Mouse (Mus musculus) NIH3T3 (cell line): ENCODE data around the gene Midn.
A peak's percentile ranks its signal among the peaks of the same experiment; 100 is the strongest.

Experiments used
- DNase-seq: peaks from one replicate; pipeline ENCODE4 v3.0.0-alpha.2; 2012; ENCODE audit warnings: low read depth

Gene Midn

DNA sequence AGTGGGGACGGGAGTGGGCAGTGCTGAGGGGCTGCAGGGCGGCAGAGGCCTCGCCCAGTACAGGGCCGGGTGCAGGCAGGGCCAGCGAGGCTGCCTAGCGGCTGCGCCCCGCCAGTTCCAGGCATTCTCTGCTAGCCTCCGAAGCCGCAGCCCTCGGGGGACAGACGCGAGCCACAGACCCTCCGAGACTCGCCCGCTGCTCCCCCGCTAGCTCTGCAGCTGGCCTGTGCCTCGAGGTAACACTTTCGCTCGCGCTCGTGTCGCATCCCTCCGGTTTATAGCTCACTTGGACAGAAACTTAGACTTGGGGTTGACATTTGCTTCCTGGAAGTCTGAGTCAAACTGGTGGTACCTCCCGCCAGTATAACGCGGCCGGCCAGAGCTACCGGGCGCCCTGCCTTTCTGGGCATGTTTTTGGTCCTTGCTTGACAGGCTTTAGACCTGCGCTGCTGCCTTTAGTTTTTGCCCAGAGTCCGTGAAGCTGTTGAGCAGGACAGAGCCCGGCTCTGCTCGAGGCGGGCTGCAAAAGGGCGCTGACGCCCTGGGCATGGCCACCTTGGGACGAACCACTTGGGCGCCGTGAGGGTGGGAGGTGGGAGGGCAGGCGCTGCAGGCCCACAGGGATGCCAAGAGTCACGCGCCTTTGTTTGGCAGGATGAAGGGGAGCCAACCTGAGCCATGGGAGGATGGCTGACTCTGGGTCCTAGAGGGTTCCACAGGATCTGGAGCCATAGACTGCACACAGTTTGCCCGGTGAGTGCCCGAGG, 23.9 kb downstream of the Midn start:
- DNase-seq: no peak

DNA sequence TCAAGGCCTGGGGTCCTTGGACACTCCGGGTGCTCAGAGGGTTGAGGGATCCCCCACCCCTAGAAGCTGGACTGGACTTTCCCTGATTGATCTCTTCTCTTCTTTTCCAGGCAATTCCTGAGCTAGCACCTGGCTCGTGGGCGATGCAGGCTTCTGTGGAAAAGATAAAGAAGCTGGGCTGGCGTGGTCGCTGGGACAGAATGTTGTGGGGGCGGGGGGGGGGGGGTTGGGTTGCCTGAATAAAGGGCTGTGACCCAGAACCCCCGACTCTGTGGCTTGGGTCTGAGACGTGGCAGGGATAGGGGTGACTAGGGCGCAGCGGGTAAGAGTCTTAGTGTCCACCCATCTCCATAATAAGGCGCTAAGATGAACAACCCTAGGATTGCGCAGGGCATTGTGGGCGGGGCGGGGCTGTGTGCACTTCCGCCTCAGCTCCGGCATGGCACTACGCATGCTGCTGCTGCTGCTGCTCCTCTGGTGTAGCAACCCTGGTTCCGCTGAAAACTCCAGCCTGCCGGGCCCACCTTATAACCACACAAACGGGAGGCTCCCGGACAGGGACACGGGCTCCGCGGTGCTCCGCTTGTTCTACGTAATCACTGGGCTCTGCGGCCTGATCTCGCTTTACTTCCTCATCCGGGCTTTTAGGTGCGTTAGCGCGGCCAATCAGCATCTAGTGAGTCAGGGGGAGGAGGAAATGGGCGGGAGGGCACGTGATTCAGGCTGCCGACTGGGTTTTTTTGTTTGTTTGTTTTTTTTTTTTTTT, 24.6 kb downstream of the Midn start, which contains the start of gene 1600002K03Rik:
1600002K03Rik (plus strand) TSS at position 418 of the 766 bp plus-strand sequence.
- peak; percentile 90 for DNase-seq

- DNase-seq: no peak
Observed at GRCm38 (mm10) chr10:80173358-80173757, 25.3 kb downstream of the Midn start.

GRCm38 (mm10) chr10:80173955-80174640, 26.0 kb downstream of the Midn start:
- DNase-seq: no peak

- peak; percentile 77 for DNase-seq
Observed at GRCm38 (mm10) chr10:80174705-80175104, 26.6 kb downstream of the Midn start.

GRCm38 (mm10) chr10:80175536-80176269, 27.6 kb downstream of the Midn start:
- DNase-seq: peak; percentile 79

GRCm38 (mm10) chr10:80176270-80176834, 28.3 kb downstream of the Midn start:
- DNase-seq: peak; percentile 69

GRCm38 (mm10) chr10:80177441-80178279, 29.6 kb downstream of the Midn start:
- peak; percentile 48 for DNase-seq

DNA sequence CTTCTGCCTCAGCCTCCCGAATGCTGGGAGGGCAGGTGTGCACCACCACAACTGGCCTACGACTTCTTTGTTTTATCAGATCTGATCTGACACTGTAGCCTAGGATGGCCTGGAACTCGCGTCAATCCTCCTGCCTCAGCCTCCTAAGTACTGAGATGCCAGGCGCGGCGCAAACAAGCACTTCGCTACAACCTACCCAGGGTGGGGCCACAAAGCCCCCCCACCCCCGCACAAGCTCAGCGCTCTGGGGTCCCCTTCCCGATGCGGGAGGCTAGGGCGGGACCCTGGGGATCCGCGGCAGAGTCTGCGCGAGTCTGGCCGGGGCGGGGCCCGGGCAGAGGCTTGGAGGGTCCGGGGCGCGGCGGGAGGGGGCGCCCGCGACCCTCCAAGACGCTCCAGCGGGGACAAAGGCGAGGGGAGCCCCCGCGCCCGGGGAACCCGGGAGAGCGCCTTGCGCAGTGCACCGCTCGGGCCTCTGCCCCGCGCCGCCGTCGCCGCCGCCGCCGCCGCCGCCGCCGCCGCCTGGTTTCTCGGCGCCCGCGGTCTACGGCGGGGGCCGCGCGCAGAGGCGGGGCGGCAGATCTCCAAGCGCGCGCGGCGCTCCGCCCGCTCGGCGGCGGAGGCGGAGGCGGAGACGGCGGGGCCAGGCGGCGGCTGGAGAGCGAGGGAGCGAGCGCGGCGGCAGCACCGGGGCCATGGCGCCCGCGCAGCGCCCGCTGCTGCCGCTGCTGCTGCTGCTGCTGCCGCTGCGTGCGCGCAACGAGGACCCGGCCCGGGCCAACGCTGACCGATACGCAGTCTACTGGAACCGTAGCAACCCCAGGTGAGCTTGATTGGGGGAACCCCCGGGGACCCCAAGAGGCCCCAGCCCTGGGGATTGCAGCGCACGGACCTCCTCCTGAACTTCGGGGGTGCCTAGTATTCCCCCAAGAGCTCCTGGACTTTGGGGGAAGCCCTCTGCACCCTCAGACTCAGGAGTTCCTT, 31.3 kb downstream of the Midn start, which contains the start of gene Efna2:
Efna2 (plus strand) TSS at position 415 of the 984 bp plus-strand sequence.
- DNase-seq: no peak

- DNase-seq: no peak
Observed at GRCm38 (mm10) chr10:80180288-80180687, 32.2 kb downstream of the Midn start.

DNA sequence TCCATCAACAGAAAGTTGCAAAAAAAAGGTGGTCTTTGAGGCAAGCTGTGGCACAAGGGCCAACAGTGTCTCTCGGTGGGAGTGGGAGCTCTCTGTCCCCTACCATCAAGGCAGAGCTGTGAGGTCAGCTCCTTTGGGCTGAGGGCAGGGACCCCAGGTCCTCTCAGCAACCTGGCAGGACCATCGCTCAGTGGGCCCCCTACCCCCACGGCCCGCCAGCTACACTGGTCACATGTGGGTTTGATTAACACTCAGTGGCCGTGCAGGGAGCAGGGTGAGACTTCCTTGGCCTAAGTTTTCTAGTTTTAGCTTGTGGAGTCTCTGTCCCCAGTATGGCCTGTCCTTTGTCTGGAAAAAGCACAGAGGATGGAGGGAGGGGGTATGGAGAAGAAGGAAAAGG, 32.8 kb downstream of the Midn start:
- DNase-seq: no peak

GRCm38 (mm10) chr10:80182547-80182946, 34.5 kb downstream of the Midn start:
- no peak for DNase-seq

DNA sequence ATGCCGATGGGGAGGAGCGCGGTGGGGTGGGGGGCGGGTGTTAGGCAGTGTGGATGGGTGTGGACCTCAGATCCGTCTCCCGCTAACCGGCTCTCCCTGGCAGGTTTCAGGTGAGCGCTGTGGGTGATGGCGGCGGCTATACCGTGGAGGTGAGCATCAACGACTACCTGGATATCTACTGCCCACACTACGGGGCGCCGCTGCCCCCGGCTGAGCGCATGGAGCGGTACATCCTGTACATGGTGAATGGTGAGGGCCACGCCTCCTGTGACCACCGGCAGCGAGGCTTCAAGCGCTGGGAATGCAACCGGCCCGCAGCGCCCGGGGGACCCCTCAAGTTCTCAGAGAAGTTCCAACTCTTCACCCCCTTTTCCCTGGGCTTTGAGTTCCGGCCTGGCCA, 38.6 kb downstream of the Midn start:
- no peak for DNase-seq

DNA sequence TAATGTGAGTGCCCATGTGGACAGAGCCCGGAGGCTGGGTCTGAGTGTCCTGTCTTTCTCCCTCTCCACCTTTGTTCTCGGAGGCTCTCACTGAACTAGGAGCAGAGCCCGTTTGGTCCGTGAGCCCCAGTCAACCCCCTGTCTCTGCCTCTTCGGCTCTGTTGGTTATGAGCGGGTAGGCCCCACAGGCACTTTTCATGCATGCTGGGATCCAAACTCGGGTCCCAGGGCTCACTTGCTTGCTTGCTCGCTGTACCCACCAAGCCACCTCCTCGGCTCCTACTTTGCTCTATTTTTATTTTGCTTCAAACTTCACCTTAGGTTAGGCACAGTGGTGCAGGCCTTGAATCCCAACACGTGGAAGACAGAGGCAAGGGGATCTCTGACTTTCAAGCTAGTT, 39.7 kb downstream of the Midn start:
- DNase-seq: no peak

DNA sequence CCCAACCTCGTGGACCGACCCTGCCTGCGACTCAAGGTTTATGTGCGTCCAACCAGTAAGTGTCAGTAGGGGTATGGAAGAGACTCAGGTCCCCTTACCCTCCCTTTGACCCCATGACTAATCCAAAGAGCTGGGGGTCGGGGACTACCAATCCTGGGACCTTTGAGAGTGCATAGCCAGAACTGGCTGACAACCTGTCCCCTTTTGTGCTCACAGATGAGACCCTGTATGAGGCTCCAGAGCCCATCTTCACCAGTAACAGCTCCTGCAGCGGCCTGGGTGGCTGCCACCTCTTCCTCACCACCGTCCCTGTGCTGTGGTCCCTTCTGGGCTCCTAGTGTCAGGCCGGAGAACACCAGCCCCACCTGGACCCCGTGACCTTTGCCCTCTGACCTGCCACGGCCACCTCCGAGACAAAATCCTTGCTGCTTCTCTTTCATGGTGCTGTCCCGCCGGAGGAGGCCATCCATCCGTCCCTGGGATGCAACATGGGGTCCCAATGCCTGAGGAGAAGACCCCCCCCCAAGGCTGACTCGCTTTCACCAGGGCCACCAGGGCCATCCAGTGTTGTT, 40.5 kb downstream of the Midn start:
- DNase-seq: no peak

- no peak for DNase-seq
Observed at GRCm38 (mm10) chr10:80189999-80190398, 41.9 kb downstream of the Midn start.

GRCm38 (mm10) chr10:80190491-80191051, 42.5 kb downstream of the Midn start:
- DNase-seq: no peak

DNA sequence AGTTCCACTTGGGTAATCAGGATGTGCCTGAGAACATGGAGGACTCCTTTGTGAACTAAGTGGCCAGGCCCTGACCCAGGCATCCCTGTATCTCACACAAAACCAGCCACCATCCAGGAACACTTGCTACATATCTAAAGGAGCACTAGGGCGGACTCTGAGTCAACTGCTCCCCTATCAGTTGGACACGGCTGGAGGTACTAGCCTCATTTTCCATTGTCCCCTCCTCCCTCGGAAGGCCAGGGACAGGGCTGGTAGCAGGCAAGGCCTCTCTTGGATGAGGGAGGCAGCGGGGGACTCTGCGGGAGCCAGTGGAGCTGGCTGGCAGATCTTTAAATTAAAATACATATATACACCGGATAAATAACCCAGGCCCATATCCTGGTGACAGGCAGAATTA, 45.9 kb downstream of the Midn start:
- no peak for DNase-seq

DNA sequence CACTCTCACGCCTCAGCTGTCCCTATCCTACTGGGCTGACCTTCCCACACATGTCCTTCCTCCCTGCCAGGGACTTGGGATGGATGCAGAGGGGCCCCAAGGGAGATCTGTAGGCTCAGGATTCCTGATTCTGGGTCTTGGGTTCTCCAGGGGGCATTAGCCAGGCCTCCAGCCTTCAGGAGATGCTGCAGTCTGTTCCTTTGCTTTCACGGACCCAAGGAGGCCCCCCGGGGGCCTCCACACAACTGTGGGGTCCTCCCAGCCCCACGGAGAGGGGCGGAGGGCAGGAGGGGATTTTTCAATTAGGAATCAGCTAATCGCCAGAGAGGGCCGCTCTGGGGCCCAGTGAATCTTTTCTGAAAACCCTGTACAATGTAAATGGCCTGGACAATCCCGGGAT, 46.4 kb downstream of the Midn start:
- no peak for DNase-seq
